In genomic region chr3:108083904-108084407, GRCm38 (mm10) we compare ENCODE assay signal across 8 mouse cellular contexts. TPM values are rescaled to one million over a fixed set of nuclear protein-coding genes. Genes with fewer than 3 reads are reported as not detected.
DNase-seq lines count a peak whose midpoint lies in the region; ATAC-seq lines count a peak whose summit lies in the region.

No protein-coding gene starts in this region.

- 85% methylated on average over 4 of the region's 4 CpGs for WGBS in kidney, embryonic 16.5 days
- 78% methylated on average over 4 of the region's 4 CpGs for WGBS in hindbrain, embryonic 13.5 days
- WGBS in midbrain, embryonic 15.5 days = 85% methylated on average over 4 of the region's 4 CpGs

- ATAC-seq in kidney, embryonic 16.5 days (ENCODE audit: low FRiP score, low TSS enrichment) = no peak
- no peak for ATAC-seq in hindbrain, embryonic 13.5 days (ENCODE audit: low FRiP score)
- no peak for ATAC-seq in midbrain, embryonic 15.5 days (replicated peaks)
- no peak for ATAC-seq in inflammation-experienced regulatory T-cells, adult 6 months

- H3K27ac ChIP-seq in kidney, embryonic 16.5 days (ENCODE audit: low read length) = no peak overlapping the region
- no peak overlapping the region for H3K27ac ChIP-seq in hindbrain, embryonic 13.5 days
- no peak overlapping the region for H3K27ac ChIP-seq in midbrain, embryonic 15.5 days

- peaks cover 40% of the 10 kb centered on the region for H3K4me1 ChIP-seq in kidney, embryonic 16.5 days (ENCODE audit: insufficient read depth, low read length)
- peaks cover 57% of the 10 kb centered on the region for H3K4me1 ChIP-seq in hindbrain, embryonic 13.5 days (replicated peaks)
- H3K4me1 ChIP-seq in midbrain, embryonic 15.5 days = peaks cover 51% of the 10 kb centered on the region

- no peaks in the 10 kb centered on the region for H3K27me3 ChIP-seq in kidney, embryonic 16.5 days (ENCODE audit: insufficient read depth, low read length)
- no peaks in the 10 kb centered on the region; the same call in 1 of the 2 replicates for H3K27me3 ChIP-seq in hindbrain, embryonic 13.5 days
- H3K27me3 ChIP-seq in midbrain, embryonic 15.5 days (replicated peaks) = no peaks in the 10 kb centered on the region

- DNase-seq in kidney, adult 11 months = no peak
- DNase-seq in cerebellum, postnatal 10 days = peak; percentile 73 to 75
- no peak for DNase-seq in layer of hippocampus, postnatal 14 days (ENCODE audit: low spot score in 2 of 2)
- no peak for DNase-seq in layer of hippocampus, postnatal 10 days (ENCODE audit: low spot score in 2 of 2)

- peak overlapping the region; percentile 83; the same call in 1 of the 2 replicates for H3K9ac ChIP-seq in kidney, embryonic 16.5 days (replicated peaks; ENCODE audit: low read length)
- peak overlapping the region; percentile 87; the same call in 1 of the 2 replicates for H3K9ac ChIP-seq in hindbrain, embryonic 13.5 days
- no peak overlapping the region for H3K9ac ChIP-seq in midbrain, embryonic 15.5 days

- H3K4me3 ChIP-seq in kidney, embryonic 16.5 days (ENCODE audit: low read length) = peak overlapping the region; percentile 75; the same call in 1 of the 2 replicates
- peak overlapping the region; percentile 67 for H3K4me3 ChIP-seq in hindbrain, embryonic 13.5 days
- H3K4me3 ChIP-seq in midbrain, embryonic 15.5 days = peak overlapping the region; percentile 50; the same call in 1 of the 2 replicates

- peak overlapping the region; percentile 98 for H3K4me2 ChIP-seq in kidney, embryonic 16.5 days (replicated peaks; ENCODE audit: low read depth, low read length)
- H3K4me2 ChIP-seq in hindbrain, embryonic 13.5 days = peak overlapping the region; percentile 99
- peak overlapping the region; percentile 100 for H3K4me2 ChIP-seq in midbrain, embryonic 15.5 days

- H3K9me3 ChIP-seq in kidney, embryonic 16.5 days (ENCODE audit: low read length) = no peaks in the 10 kb centered on the region
- H3K9me3 ChIP-seq in hindbrain, embryonic 13.5 days = no peaks in the 10 kb centered on the region
- H3K9me3 ChIP-seq in midbrain, embryonic 15.5 days = no peaks in the 10 kb centered on the region

- peaks cover 16% of the 10 kb centered on the region for H3K36me3 ChIP-seq in kidney, embryonic 16.5 days (ENCODE audit: insufficient read depth, low read length)
- H3K36me3 ChIP-seq in hindbrain, embryonic 13.5 days = peaks cover 20% of the 10 kb centered on the region
- H3K36me3 ChIP-seq in midbrain, embryonic 15.5 days (replicated peaks) = 0 out of 2 replicates have a peak, but pooled peaks cover 1% of the 10 kb centered on the region

RNA-seq across cellular contexts. Expression of gene Ampd2, which starts 2.5 kb away (rescaled TPM):
- 69.7 and 69.8 TPM in 2 replicates for polyA plus RNA-seq in kidney, embryonic 16.5 days (2015; fragmentation: Nextera tagmentation; extraction: Ambion mirVana)
- polyA plus RNA-seq in hindbrain, embryonic 13.5 days (2015; fragmentation: Nextera tagmentation; extraction: Ambion mirVana) = 50.9 and 52.4 TPM in 2 replicates
- polyA plus RNA-seq in midbrain, embryonic 15.5 days (2015; fragmentation: Nextera tagmentation; extraction: Ambion mirVana) = 67.9 and 76.2 TPM in 2 replicates
- polyA plus RNA-seq in inflammation-experienced regulatory T-cells, adult 6 months (2017; shearing (Covaris generic)) = 10 to 100 TPM; 15.6 to 26.4 (median 18.1) TPM
- 10 to 100 TPM; 55.6 to 58.8 TPM for total RNA-seq in layer of hippocampus, postnatal 14 days (2021)
- total RNA-seq in layer of hippocampus, postnatal 10 days (2021) = 10 to 100 TPM; 48.4 to 58.8 TPM

RNA-seq across cellular contexts. Expression of gene Gnat2, which starts 8.6 kb away (rescaled TPM):
- polyA plus RNA-seq in kidney, embryonic 16.5 days (2015; fragmentation: Nextera tagmentation; extraction: Ambion mirVana) = 0.84 and 1.9 TPM in 2 replicates
- polyA plus RNA-seq in hindbrain, embryonic 13.5 days (2015; fragmentation: Nextera tagmentation; extraction: Ambion mirVana) = 0.10 and 0.43 TPM in 2 replicates
- 0.28 and 0.38 TPM in 2 replicates for polyA plus RNA-seq in midbrain, embryonic 15.5 days (2015; fragmentation: Nextera tagmentation; extraction: Ambion mirVana)
- polyA plus RNA-seq in inflammation-experienced regulatory T-cells, adult 6 months (2017; shearing (Covaris generic)) = not detected
- not detected for total RNA-seq in layer of hippocampus, postnatal 14 days (2021)
- total RNA-seq in layer of hippocampus, postnatal 10 days (2021) = not detected

RNA-seq across cellular contexts. Expression of gene Gstm4, which starts 39.3 kb away (rescaled TPM):
- polyA plus RNA-seq in kidney, embryonic 16.5 days (2015; fragmentation: Nextera tagmentation; extraction: Ambion mirVana) = 19.8 and 20.4 TPM in 2 replicates
- polyA plus RNA-seq in hindbrain, embryonic 13.5 days (2015; fragmentation: Nextera tagmentation; extraction: Ambion mirVana) = 15.2 and 15.4 TPM in 2 replicates
- 18.3 and 19.8 TPM in 2 replicates for polyA plus RNA-seq in midbrain, embryonic 15.5 days (2015; fragmentation: Nextera tagmentation; extraction: Ambion mirVana)
- polyA plus RNA-seq in inflammation-experienced regulatory T-cells, adult 6 months (2017; shearing (Covaris generic)) = 1 to 10 TPM; 3.1 to 5.5 (median 5.0) TPM
- total RNA-seq in layer of hippocampus, postnatal 14 days (2021) = 10 to 100 TPM; 11.3 to 13.2 TPM
- 10 to 100 TPM; 13.4 TPM for total RNA-seq in layer of hippocampus, postnatal 10 days (2021)

Comparison
In these comparisons a context has a peak if more than half of its experiments do, and no peak if none do; other contexts are left out.
1. DNase-seq: peak in cerebellum, postnatal 10 days (2 of 2); none in kidney, adult 11 months (single experiment), layer of hippocampus, postnatal 14 days (0 of 2) and layer of hippocampus, postnatal 10 days (0 of 2).
2. Peak in every context shown above with its lines, with median percentiles within 50 percentile points of each other: H3K4me2 ChIP-seq and H3K4me3 ChIP-seq.